Mouse (Mus musculus) embryonic facial prominence, embryonic 11.5 days (tissue): ENCODE results near the gene Mthfsd. TPM values are rescaled to one million over a fixed set of nuclear protein-coding genes. Genes with fewer than 3 reads are reported as not detected.
"Not testable (repeated sequence)": the region's sequence is repeated elsewhere in the genome, so short reads cannot be mapped to it uniquely, and the experiment has no call there.

Source experiments
- ATAC-seq: fragments of 200-750 bp; cut with Nextera tagmentation; replicated peaks from 2 replicates; pipeline ENCODE4 v1.8.0; 2017; ENCODE audit warnings: low read depth; ENCODE audit not compliant: insufficient number of reproducible peaks, low FRiP score, low TSS enrichment
- DNase-seq: peaks from one replicate; pipeline ENCODE4 v3.0.0-alpha.2; 2015; ENCODE audit warnings: low spot score
- H3K27ac ChIP-seq: fragments of 300-500 bp; sonication (generic); replicated peaks from 2 replicates; pipeline ENCODE4 v1.5.1; 2014; ENCODE audit warnings: mild to moderate bottlenecking, low read depth, low read length, control low read depth
- H3K27me3 ChIP-seq: fragments of 300-500 bp; sonication (generic); 2 replicates; pipeline ENCODE4 v1.6.1; 2014; ENCODE audit warnings: mild to moderate bottlenecking, low read length, moderate library complexity, mixed read lengths; ENCODE audit not compliant: control insufficient read depth, insufficient read depth
- H3K36me3 ChIP-seq: fragments of 300-500 bp; sonication (generic); replicated peaks from 2 replicates; pipeline ENCODE4 v1.6.1; 2014; ENCODE audit warnings: low read depth, mild to moderate bottlenecking, low read length, moderate library complexity, mixed read lengths; ENCODE audit not compliant: control insufficient read depth, insufficient read depth
- H3K4me1 ChIP-seq: fragments of 300-500 bp; sonication (generic); 2 replicates; pipeline ENCODE4 v1.6.1; 2014; ENCODE audit warnings: low read length, mixed read lengths; ENCODE audit not compliant: control insufficient read depth, insufficient read depth
- H3K4me2 ChIP-seq: fragments of 300-500 bp; sonication (generic); 2 replicates; pipeline ENCODE4 v1.6.1; 2014; ENCODE audit warnings: low read depth, mild to moderate bottlenecking, control low read depth, low read length, moderate library complexity
- H3K4me3 ChIP-seq: fragments of 300-500 bp; sonication (generic); 2 replicates; pipeline ENCODE4 v1.5.1; 2014; ENCODE audit warnings: low read depth, low read length, control low read depth
- H3K9ac ChIP-seq: fragments of 300-500 bp; sonication (generic); replicated peaks from 2 replicates; pipeline ENCODE4 v1.6.1; 2014; ENCODE audit warnings: mild to moderate bottlenecking, control low read depth, low read length
- H3K9me3 ChIP-seq: fragments of 300-500 bp; sonication (generic); replicated peaks from 2 replicates; pipeline ENCODE4 v1.6.1; 2016; ENCODE audit warnings: mild to moderate bottlenecking, low read length, inconsistent platforms, mixed read lengths; ENCODE audit not compliant: control insufficient read depth
- WGBS: fragments of 180-500 bp; shearing (Covaris S2); extraction: QIAGEN DNeasy Blood & Tissue Kit; methylation state at CpG from one replicate; pipeline ENCODE4 v1.1.7; 2014; 5-methylcytosine and 5-hydroxymethylcytosine counted together
- polyA plus RNA-seq: library from polyadenylated mRNA; unstranded; fragments of >200 nt; fragmentation: Nextera tagmentation; extraction: Ambion mirVana; gene quantifications from 2 replicates; pipeline ENCODE4 v1.2.1, GENCODE M21; 2014

Gene Mthfsd
- 50.0 and 52.5 TPM in 2 replicates for polyA plus RNA-seq

DNA sequence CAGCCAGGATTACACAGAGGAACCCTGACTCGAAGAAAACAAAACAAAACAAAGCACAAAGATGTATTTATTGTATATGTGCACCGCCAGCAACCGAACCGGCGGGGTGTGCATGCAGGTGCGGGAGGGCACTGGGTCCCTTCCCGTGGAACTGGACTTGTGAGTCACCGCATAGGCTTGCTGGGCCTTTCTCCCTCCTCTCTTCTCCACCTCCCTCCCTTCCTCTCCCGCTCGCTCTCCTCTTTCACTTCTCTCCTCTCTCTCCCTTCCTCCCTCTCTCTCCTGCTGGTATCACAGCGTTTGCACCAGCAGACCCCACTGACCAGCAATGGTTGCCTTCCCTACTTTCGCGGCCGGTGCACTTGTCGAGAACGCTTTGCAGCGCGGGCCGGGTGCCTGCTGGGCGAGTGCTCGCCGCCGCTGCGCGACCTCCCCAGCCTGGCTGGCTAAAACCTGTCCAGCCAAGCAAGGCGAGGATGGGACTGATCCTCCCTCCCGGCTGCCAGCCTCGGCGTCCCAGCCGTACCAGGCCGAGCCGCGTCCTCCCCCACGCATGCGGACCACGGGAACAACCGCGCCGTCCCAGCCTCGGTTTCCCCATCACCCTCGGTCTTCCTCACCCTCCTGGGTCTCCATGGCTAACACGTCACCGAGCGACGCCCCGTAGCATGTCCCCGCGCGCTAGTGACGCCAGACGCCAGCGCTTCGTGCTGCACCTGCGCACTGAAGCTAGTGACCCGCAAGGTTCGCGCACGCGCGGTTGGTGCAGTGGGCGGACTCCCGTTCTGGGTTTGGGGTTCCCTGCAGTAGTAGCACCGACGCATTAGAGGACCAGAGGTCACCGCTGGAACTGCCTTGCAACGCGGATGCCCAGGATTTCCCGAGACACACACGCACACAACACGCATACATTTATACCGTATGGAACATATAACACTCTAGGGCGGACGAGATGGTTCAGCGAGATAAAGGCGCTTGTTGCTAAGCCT is at the start of gene Mthfsd:
Gene Mthfsd, minus strand, starts transcription at position 725 of the 989 bp plus-strand sequence.
- H3K27ac ChIP-seq, result no peak within 1 kb of the TSS; the same call in 1 of the 2 replicates

DNA sequence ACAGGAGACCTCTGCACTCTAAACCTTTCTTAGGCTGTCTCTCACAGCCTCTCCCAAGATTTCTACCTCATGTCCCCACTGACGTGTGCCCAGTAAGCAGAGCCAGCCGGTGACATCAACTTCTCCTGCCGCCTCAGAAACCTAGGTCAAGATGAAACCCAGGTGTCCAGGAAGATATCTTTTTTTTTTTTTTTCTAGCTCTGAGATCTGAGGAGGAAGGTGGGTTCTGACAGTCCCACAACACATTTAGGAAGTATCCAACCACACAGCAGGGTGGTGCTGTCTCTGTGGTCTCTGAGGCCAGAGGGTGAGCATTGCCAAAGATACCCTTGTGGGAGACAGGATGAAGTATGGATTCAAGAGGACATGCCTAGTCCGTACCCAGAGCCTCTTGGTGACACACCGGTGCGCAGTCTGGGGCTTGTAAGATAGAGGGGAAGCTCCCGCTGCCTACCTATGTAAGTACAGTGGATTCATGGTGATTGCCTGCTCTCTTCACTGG is 48.8 kb upstream of the Mthfsd start:
- DNase-seq (no peak), ATAC-seq (no peak)
- H3K9ac ChIP-seq, result no peak overlapping the region
- no peak overlapping the region for H3K4me2 ChIP-seq
- H3K4me3 ChIP-seq, result no peak overlapping the region
- H3K36me3 ChIP-seq, result no peaks in the 10 kb centered on the region
- H3K9me3 ChIP-seq, result no peaks in the 10 kb centered on the region
- 88% methylated on average over 7 of the region's 7 CpGs for WGBS
- no peak overlapping the region for H3K27ac ChIP-seq
- no peaks in the 10 kb centered on the region for H3K27me3 ChIP-seq
- no peaks in the 10 kb centered on the region for H3K4me1 ChIP-seq

More for the DNA sequence above, at the start of gene Mthfsd:
- Histone ChIP-seq H3K27me3 (no peaks in the 10 kb centered on the region), H3K36me3 (no peaks in the 10 kb centered on the region; the same call in 1 of the 2 replicates), H3K4me1 (0 out of 2 replicates have a peak, but pooled peaks cover 3% of the 10 kb centered on the region), H3K4me2 (peak within 1 kb of the TSS; percentile 69), H3K9me3 (no peaks in the 10 kb centered on the region), H3K4me3 (peak within 1 kb of the TSS; percentile 82), H3K9ac (peak within 1 kb of the TSS; percentile 84)
- ATAC-seq (peak; percentile 83), DNase-seq (peak; percentile 99)
- 1% methylated on average over 74 of the region's 75 CpGs for WGBS

DNA sequence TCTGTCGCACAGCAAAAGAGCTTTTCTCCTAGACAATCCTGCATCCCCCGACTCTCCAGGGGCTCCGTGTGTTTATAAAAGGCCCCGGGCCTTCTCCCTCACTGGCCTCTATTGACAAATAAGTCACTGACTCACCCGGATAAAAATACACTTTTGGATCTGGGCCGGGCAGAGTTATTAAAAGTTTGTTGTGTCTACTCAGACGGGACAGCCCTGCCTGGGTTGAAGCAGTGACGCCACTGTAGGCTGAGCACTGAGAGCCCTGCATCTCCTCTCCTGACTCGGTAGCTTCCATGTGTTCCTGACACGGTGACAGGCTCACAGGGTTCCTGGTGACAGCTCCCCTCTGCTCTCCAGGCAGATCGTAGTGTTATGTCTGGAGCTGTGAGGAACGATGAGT is 44.2 kb upstream of the Mthfsd start:
- no peaks in the 10 kb centered on the region for H3K9me3 ChIP-seq
- H3K4me1 ChIP-seq, result no peaks in the 10 kb centered on the region
- H3K27me3 ChIP-seq, result no peaks in the 10 kb centered on the region
- no peaks in the 10 kb centered on the region for H3K36me3 ChIP-seq
- no peak for DNase-seq
- H3K27ac ChIP-seq, result no peak overlapping the region
- no peak overlapping the region for H3K4me3 ChIP-seq
- no peak overlapping the region for H3K9ac ChIP-seq
- 63% methylated on average over 12 of the region's 12 CpGs for WGBS
- no peak overlapping the region for H3K4me2 ChIP-seq
- no peak for ATAC-seq

DNA sequence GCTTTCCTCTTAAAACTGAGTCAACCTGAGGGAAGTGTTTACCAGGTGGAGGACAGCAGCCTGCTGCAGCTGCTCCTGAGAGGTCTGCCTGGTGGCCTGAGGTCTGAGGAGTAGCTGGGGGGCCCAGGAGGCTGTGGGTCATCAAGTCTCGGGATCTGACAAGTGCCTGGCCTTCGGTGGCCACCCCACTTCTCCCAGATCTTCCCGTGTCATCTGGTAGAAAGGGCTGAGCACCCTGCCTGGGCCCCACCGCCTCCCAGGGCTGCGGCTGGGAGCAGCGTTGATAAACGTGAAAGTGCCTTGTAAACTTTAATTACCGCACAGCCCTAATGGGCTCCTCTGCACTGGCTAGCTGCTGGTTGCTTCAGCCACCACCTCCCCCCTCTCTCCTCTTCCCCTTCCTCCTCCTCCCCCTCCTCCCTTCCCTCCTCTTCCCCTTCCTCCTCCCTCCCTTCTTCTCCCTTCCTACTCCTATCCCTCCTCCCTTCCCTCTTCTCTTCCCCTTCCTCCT is 40.4 kb upstream of the Mthfsd start:
- no peak overlapping the region for H3K4me2 ChIP-seq
- ATAC-seq (no peak), DNase-seq (no peak)
- 41% methylated on average over 8 of the region's 8 CpGs for WGBS
- no peak overlapping the region for H3K4me3 ChIP-seq
- H3K9ac ChIP-seq, result no peak overlapping the region
- H3K27me3 ChIP-seq, result no peaks in the 10 kb centered on the region
- H3K36me3 ChIP-seq, result no peaks in the 10 kb centered on the region
- H3K27ac ChIP-seq, result no peak overlapping the region
- H3K9me3 ChIP-seq, result no peaks in the 10 kb centered on the region
- H3K4me1 ChIP-seq, result no peaks in the 10 kb centered on the region

DNA sequence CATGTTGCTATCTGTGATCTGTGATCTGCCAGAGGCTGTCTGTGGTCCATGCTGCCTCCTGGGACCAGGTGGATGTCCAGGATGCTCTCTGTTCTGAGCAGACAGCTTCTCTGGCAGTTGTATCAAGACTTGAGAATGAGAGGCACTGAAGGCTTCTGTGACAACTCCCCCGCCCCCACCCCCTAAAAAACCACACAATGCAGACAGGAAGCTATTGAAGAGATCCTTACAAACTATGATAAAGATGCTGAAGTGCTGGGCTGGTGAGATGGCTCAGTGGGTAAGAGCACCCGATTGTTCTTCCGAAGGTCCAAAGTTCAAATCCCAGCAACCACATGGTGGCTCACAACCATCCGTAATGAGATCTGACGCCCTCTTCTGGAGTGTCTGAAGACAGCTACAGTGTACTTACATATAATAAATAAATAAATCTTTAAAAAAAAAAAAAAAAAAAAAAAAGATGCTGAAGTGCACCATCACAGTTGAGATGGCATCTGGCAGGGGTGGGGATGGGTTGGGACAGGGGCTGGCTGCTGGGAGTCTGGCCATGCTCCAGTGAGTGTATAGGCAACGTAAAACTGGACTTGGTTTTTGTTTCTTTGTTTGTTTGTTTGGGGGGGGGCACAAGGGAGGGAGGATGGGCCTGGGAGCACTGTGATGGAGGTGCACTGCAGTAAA is 37.4 kb upstream of the Mthfsd start:
- H3K27ac ChIP-seq, H3K4me3 ChIP-seq, H3K36me3 ChIP-seq, H3K4me2 ChIP-seq, H3K27me3 ChIP-seq, DNase-seq, H3K4me1 ChIP-seq, H3K9me3 ChIP-seq, H3K9ac ChIP-seq, ATAC-seq: not testable (repeated sequence)
- WGBS, result 76% methylated on average over 4 of the region's 6 CpGs

DNA sequence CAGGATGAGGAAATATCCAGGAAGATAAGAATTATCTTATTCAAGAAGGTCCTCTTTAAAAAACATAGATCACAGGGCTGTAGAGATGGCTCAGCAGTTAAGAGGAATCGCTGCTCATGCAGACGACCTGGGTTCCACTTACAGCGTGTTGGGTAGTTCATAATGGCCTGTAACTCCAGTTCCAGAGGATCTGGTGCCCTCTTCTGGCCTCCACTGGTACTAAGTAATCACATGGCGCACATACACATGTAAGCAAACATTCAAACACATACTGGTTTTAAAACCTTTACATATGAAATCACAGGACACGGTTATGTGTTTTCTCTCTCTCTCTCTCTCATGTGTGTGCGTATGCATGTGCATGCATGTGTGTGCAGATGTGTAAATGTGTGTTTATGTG is 28.7 kb upstream of the Mthfsd start:
- Histone ChIP-seq H3K4me2 (no peak overlapping the region), H3K9ac (no peak overlapping the region), H3K4me3 (no peak overlapping the region), H3K9me3 (0 out of 2 replicates have a peak, but pooled peaks cover 2% of the 10 kb centered on the region), H3K27me3 (no peaks in the 10 kb centered on the region), H3K27ac (no peak overlapping the region), H3K36me3 (no peaks in the 10 kb centered on the region), H3K4me1 (no peaks in the 10 kb centered on the region; the same call in 1 of the 2 replicates)
- DNase-seq (no peak), ATAC-seq (no peak)
- WGBS, result 95% methylated on average over 6 of the region's 6 CpGs

DNA sequence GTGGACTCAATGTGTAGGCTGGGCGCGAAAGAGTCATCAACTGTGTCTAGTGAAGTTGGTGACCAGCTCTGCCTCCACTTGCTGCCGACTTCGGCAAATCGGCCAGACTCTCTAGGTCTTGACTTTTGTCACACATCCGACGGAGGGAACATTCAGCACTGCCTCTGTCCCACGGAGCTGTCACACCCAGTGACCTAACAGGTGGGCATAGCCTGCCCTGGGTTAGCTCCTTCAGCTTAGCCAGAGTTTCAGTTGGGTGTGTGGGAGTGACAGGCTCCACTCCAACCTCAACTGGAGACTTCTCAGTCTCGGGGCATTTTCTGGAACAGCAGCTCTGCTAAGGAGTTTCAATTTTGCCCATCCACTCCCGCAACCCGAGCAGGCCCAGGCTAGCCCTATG is 26.3 kb upstream of the Mthfsd start:
- WGBS, result 89% methylated on average over 11 of the region's 11 CpGs
- DNase-seq, result no peak

More for the DNA sequence above, 26.3 kb upstream of the Mthfsd start:
- no peak overlapping the region for H3K9ac ChIP-seq
- H3K4me1 ChIP-seq, result no peaks in the 10 kb centered on the region; the same call in 1 of the 2 replicates
- ATAC-seq, result no peak
- H3K4me3 ChIP-seq, result no peak overlapping the region
- 0 out of 2 replicates have a peak, but pooled peaks cover 2% of the 10 kb centered on the region for H3K9me3 ChIP-seq
- H3K27ac ChIP-seq, result no peak overlapping the region
- H3K4me2 ChIP-seq, result no peak overlapping the region
- H3K36me3 ChIP-seq, result no peaks in the 10 kb centered on the region
- H3K27me3 ChIP-seq, result peaks cover 9% of the 10 kb centered on the region
